Mouse (Mus musculus) MEL (cell line): ENCODE data around the gene Dhrs7b.

ENCODE experiments used
- CTCF ChIP-seq, 3 experiments: IDR thresholded peaks in 2 of 3; conservative IDR thresholded peaks in 1 of 3; 2 replicates each; pipeline ENCODE4 v1.5.1; 2011 to 2012; ENCODE audit warnings: low read length in 3 of 3, low read depth in 2 of 3, mild to moderate bottlenecking in 2 of 3, improper control_type of control experiment in 1 of 3, inconsistent platforms in 1 of 3, mixed read lengths in 1 of 3, moderate library complexity in 1 of 3; ENCODE audit not compliant: control insufficient read depth in 1 of 3, insufficient read depth in 1 of 3, poor library complexity in 1 of 3, severe bottlenecking in 1 of 3
- EP300 ChIP-seq, 2 experiments: IDR thresholded peaks; 2 replicates each; pipeline ENCODE4 v1.6.1; 2011; ENCODE audit warnings: improper control_type of control experiment in 2 of 2, low read length in 2 of 2, low read depth in 1 of 2, mild to moderate bottlenecking in 1 of 2
- JUND ChIP-seq: IDR thresholded peaks from 2 replicates; pipeline ENCODE4 v1.6.1; 2011; ENCODE audit warnings: low read depth, mild to moderate bottlenecking, improper control_type of control experiment, low read length
- MYC ChIP-seq: IDR thresholded peaks from 2 replicates; pipeline ENCODE4 v1.6.1; 2011; ENCODE audit warnings: low read depth, mild to moderate bottlenecking, low read length, improper control_type of control experiment, moderate library complexity
- UBTF ChIP-seq: IDR thresholded peaks from 2 replicates; pipeline ENCODE4 v1.6.1; 2012; ENCODE audit warnings: low read depth, mild to moderate bottlenecking, inconsistent platforms, low read length, improper control_type of control experiment, moderate library complexity, borderline replicate concordance; ENCODE audit not compliant: insufficient read depth

- TF ChIP-seq CTCF (IDR thresholded peaks at IDR 0.05 in 2 of 3, conservative IDR thresholded peaks at IDR 0.05 in 1 of 3; ENCODE audit: control insufficient read depth in 1 of 3, insufficient read depth in 1 of 3, low read depth in 2 of 3, low read length in 3 of 3, poor library complexity in 1 of 3, severe bottlenecking in 1 of 3) (no peak), MYC (no peak), EP300 (IDR thresholded peaks at IDR 0.05; ENCODE audit: low read depth in 1 of 2, low read length in 2 of 2) (no peak), JUND (no peak), UBTF (no peak)
Measured at GRCm38 (mm10) chr11:60890744-60891143, 60.3 kb downstream of the Dhrs7b start.
